Mouse (Mus musculus) megakaryocyte, embryonic 14.5 days (primary cell): ENCODE results near the gene Inpp5k. TPM values are rescaled to one million over a fixed set of nuclear protein-coding genes. Genes with fewer than 3 reads are reported as not detected.
"Not testable (repeated sequence)": the region's sequence is repeated elsewhere in the genome, so short reads cannot be mapped to it uniquely, and the experiment has no call there.

Experiments
- H3K27me3 ChIP-seq: replicated peaks from 2 replicates; pipeline ENCODE3; 2012; ENCODE audit warnings: inconsistent platforms
- H3K36me3 ChIP-seq: replicated peaks from 2 replicates; pipeline ENCODE3; 2012; ENCODE audit warnings: low read length, inconsistent platforms, mixed read lengths
- H3K4me1 ChIP-seq: 2 replicates; pipeline ENCODE4 v1.6.1; 2012; ENCODE audit warnings: inconsistent platforms
- H3K4me3 ChIP-seq: replicated peaks from 2 replicates; pipeline ENCODE3; 2012; ENCODE audit warnings: moderate library complexity, mild to moderate bottlenecking, inconsistent platforms
- H3K9me3 ChIP-seq: 2 replicates; pipeline ENCODE4 v1.6.1; 2012; ENCODE audit warnings: inconsistent platforms
- FLI1 ChIP-seq: IDR thresholded peaks from 2 replicates; pipeline ENCODE4 v1.6.1; 2012; ENCODE audit warnings: low read length, inconsistent platforms, mixed read lengths
- GATA1 ChIP-seq: IDR thresholded peaks from 3 replicates; pipeline ENCODE4 v1.6.1; 2012; ENCODE audit warnings: mixed read lengths, low read length, inconsistent platforms, borderline replicate concordance
- polyA plus RNA-seq: library from polyadenylated mRNA; stranded (reverse); fragments of >175 nt; gene quantifications from 2 replicates; pipeline ENCODE4 v1.2.3, GENCODE M21; 2012; ENCODE audit warnings: low replicate concordance; ENCODE audit not compliant: insufficient read depth

Gene Inpp5k
- polyA plus RNA-seq, 1 experiment = 43.3 TPM

DNA sequence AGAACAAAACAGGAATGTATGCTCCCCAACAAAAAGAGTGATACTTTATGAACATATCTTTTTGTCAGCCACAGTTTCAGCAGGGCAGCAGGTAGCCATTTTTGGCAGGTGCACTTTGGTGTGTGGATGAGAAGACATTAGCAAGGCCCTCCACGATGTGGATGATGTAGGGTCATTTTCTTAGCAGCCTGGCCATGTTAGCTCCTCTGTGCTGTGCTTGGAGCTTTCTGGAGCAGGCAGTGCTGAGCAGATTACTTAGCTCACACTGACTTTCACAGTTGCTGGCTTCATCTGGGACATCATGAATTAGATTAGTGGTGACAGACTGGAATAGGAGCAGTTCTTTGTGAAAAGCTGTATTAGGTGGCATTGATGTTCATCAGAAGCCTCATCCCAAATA, 59.2 kb downstream of the Inpp5k start:
- H3K4me3 ChIP-seq = no peak overlapping the region
- H3K9me3 ChIP-seq = no peaks in the 10 kb centered on the region
- H3K27me3 ChIP-seq = no peaks in the 10 kb centered on the region
- peaks cover 80% of the 10 kb centered on the region for H3K36me3 ChIP-seq
- peaks cover 76% of the 10 kb centered on the region for H3K4me1 ChIP-seq
- TF ChIP-seq FLI1 = no peak
- TF ChIP-seq GATA1 = no peak

DNA sequence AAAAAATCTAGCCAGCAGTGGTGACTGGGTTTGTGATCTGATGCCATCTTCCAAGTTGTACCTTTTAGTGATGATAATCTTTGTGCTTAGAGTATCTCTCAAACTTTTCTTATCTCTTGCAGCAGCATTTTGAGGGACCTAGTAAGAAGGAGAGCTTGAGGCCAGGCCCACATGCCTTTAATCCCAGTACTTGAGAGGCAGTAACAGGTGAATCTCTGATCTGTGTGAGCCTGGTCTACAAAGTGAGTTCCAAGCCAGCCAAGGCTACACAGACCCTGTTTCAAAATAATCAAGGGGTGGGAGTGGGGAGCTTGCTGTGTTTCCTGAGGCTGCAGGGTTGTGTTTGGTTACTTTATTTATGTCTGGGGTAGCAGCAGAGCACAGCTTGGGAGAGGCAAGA, 60.3 kb downstream of the Inpp5k start:
- peaks cover 83% of the 10 kb centered on the region for H3K36me3 ChIP-seq
- H3K4me3 ChIP-seq = no peak overlapping the region

DNA sequence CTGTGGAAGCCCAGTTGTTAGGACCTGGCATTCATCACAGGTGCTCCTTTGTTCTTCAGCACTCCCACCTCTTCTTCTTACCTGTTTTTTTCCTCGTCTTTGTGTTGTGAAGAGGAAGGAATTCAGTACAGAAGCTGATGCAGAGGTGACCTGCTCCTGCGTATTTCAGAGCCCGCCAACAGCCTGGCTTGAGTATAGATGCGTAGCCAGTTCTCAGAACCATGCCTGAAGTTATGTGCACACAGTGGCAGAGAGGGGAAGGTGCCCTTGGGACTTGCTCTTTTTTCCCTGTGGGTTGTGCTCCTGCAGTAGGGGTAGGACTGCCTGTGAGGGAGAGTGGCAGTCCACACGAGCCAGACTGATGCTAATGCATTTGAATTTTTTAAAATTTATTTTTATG, 62.8 kb downstream of the Inpp5k start:
- peaks cover 96% of the 10 kb centered on the region for H3K36me3 ChIP-seq
- H3K4me3 ChIP-seq = no peak overlapping the region
- no peak for TF ChIP-seq FLI1
- no peak for TF ChIP-seq GATA1

More for the DNA sequence above, 60.3 kb downstream of the Inpp5k start:
- no peaks in the 10 kb centered on the region for H3K9me3 ChIP-seq
- H3K27me3 ChIP-seq = no peaks in the 10 kb centered on the region
- no peak for TF ChIP-seq GATA1
- no peak for TF ChIP-seq FLI1
- peaks cover 70% of the 10 kb centered on the region for H3K4me1 ChIP-seq

DNA sequence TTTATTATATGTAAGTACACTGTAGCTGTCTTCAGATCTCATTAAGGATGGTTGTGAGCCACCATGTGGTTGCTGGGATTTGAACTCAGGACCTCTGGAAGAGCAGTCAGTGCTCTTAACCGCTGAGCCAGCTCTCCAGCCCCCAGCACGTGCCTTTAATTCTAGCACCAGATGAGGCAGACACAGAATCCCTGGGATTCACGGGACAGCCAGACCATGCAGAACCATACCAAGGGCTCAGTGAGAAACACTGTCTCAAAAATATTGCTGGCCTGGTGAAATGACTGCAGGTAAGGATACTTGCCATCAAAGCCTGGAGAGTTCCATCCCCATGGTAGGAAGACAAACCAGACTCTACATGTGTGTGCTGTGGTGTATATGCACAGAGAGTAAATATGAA, 66.7 kb downstream of the Inpp5k start:
- H3K36me3 ChIP-seq = peaks cover 98% of the 10 kb centered on the region

More for the DNA sequence above, 62.8 kb downstream of the Inpp5k start:
- no peaks in the 10 kb centered on the region for H3K9me3 ChIP-seq
- peaks cover 60% of the 10 kb centered on the region for H3K4me1 ChIP-seq
- H3K27me3 ChIP-seq = no peaks in the 10 kb centered on the region

More for the DNA sequence above, 66.7 kb downstream of the Inpp5k start:
- H3K4me3 ChIP-seq, H3K9me3 ChIP-seq, H3K27me3 ChIP-seq: not testable (repeated sequence)
- H3K4me1 ChIP-seq = peaks cover 46% of the 10 kb centered on the region

Other genes with a start within 250 kb of the Inpp5k start
- 2.5 TPM in 1 of 2 replicates, not detected in the other for gene Serpinf1, start 208.3 kb upstream of the Inpp5k start, polyA plus RNA-seq
- gene Serpinf2, start 191.4 kb upstream of the Inpp5k start, polyA plus RNA-seq = not detected in 2 replicates
- gene Wdr81, start 176.3 kb upstream of the Inpp5k start, polyA plus RNA-seq = 10.8 and 12.0 TPM in 2 replicates
- gene Tlcd2, start 169.3 kb upstream of the Inpp5k start, polyA plus RNA-seq = 1.7 TPM in 1 of 2 replicates, not detected in the other
- 18.1 and 35.1 TPM in 2 replicates for gene Prpf8, start 144.2 kb upstream of the Inpp5k start, polyA plus RNA-seq
- gene Rilp, start 120.9 kb upstream of the Inpp5k start, polyA plus RNA-seq = 4.2 and 9.5 TPM in 2 replicates
- 27.4 and 42.5 TPM in 2 replicates for gene Scarf1, start 117.4 kb upstream of the Inpp5k start, polyA plus RNA-seq
- 18.9 and 35.4 TPM in 2 replicates for gene Slc43a2, start 99.3 kb upstream of the Inpp5k start, polyA plus RNA-seq
- 28.3 and 62.8 TPM in 2 replicates for gene Pitpna, start 42.9 kb upstream of the Inpp5k start, polyA plus RNA-seq
- 28.1 and 63.4 TPM in 2 replicates for gene Myo1c, start 19.5 kb downstream of the Inpp5k start, polyA plus RNA-seq
- 62.5 and 120 TPM in 2 replicates for gene Crk, start 48.3 kb downstream of the Inpp5k start, polyA plus RNA-seq
- 32.8 and 324 TPM in 2 replicates for gene Ywhae, start 101.9 kb downstream of the Inpp5k start, polyA plus RNA-seq
- not detected in 2 replicates for gene Doc2b, start 165.1 kb downstream of the Inpp5k start, polyA plus RNA-seq